In the genomic region with DNA sequence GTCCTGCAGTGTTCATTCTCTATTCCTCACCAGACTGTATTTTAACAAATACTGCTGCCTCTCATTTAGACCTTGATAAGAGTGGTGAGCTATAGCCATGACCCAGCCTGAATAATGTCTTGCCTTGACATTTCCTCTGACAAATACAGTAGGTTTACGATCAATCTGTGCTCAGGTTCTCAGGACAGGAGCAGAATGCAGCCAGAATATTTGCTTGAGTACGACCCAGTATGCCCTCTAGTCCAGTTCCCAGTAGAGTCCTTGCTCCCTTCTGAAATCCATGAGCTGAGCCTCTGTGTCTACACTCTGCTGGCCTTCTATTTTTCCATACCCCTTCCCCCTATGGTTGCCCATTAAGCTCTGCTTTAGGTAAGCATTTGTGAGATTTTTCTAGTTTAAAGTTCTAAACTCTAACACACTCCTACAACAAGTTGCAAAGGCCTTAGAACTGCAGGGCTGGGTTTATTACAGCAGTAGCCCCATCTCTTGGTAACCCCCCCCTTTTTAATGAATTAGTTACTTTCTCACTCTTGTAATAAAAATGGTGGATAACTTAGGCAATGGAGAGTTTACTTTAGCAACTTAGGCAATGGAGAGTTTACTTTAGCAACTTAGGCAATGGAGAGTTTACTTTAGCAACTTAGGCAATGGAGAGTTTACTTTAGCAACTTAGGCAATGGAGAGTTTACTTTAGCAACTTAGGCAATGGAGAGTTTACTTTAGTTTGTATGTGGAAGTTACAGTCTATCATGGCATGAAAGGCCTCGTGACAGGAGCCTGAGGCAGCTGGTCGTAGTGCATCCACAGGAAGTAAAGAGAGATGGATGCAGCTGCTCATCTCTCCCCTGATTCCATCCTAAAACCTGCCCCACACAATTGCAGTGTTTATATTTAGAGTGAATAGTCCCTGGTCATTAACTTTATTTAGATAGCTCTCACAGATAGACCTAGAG, we compare ENCODE assay signal across 19 mouse cellular contexts.
DNase-seq lines count a peak whose midpoint lies in the region; ATAC-seq lines count a peak whose summit lies in the region.
"Had no signal": no experiment of that assay in that cellular context is flagged by ENCODE, and none has a peak within 500 bp of the region (broad histone marks: within the 10 kb centered on the region; RNA-seq: fewer than 3 reads in every experiment).

No protein-coding gene starts in this region.

- WGBS in lung, embryonic 15.5 days, result 36% methylated on average over 4 of the region's 4 CpGs
- WGBS in liver, embryonic 16.5 days (ENCODE audit: insufficient replicate concordance), result 36% methylated on average over 4 of the region's 4 CpGs

- 0 out of 2 replicates have a peak, but pooled peaks cover 2% of the 10 kb centered on the region for H3K9me3 ChIP-seq in lung, embryonic 15.5 days
- H3K9me3 ChIP-seq in liver, embryonic 16.5 days (replicated peaks; ENCODE audit: control insufficient read depth, low read length), result no peaks in the 10 kb centered on the region; the same call in 1 of the 2 replicates
- H3K9me3 ChIP-seq: embryonic facial prominence, embryonic 12.5 days; limb, embryonic 12.5 days had no signal

- H3K36me3 ChIP-seq in lung, embryonic 15.5 days, result no peaks in the 10 kb centered on the region
- H3K36me3 ChIP-seq in liver, embryonic 16.5 days (ENCODE audit: control insufficient read depth, insufficient read depth), result no peaks in the 10 kb centered on the region; the same call in 1 of the 2 replicates
- H3K36me3 ChIP-seq: embryonic facial prominence, embryonic 12.5 days; limb, embryonic 12.5 days had no signal

- H3K4me1 ChIP-seq in lung, embryonic 15.5 days, result no peaks in the 10 kb centered on the region
- H3K4me1 ChIP-seq in liver, embryonic 16.5 days (ENCODE audit: control insufficient read depth, low read depth, low read length), result no peaks in the 10 kb centered on the region
- H3K4me1 ChIP-seq: embryonic facial prominence, embryonic 12.5 days; megakaryocyte, embryonic 14.5 days had no signal

- H3K9ac ChIP-seq in lung, embryonic 15.5 days, result no peak overlapping the region
- H3K9ac ChIP-seq in liver, embryonic 16.5 days (ENCODE audit: low read depth, low read length), result no peak overlapping the region
- H3K9ac ChIP-seq: embryonic facial prominence, embryonic 12.5 days; limb, embryonic 12.5 days had no signal

- H3K27ac ChIP-seq in lung, embryonic 15.5 days, result peak overlapping the region; percentile 56; the same call in 1 of the 2 replicates
- H3K27ac ChIP-seq in liver, embryonic 16.5 days (ENCODE audit: low read length), result peak overlapping the region; percentile 67
- H3K27ac ChIP-seq: embryonic facial prominence, embryonic 12.5 days had no signal

- no peak for DNase-seq in lung, postnatal 4 days
- peak; percentile 17 for DNase-seq in adrenal gland, postnatal 14 days
- DNase-seq in liver, result peak; percentile 17
- no peak for DNase-seq in MN1 (ENCODE audit: low spot score)
- DNase-seq: cerebellum, adult 11 months; cerebellum, postnatal 10 days; gastrocnemius, postnatal 25 days; kidney, postnatal 36 days; midbrain, embryonic 14.5 days; thymus, postnatal 4 days had no signal

- ATAC-seq in lung, embryonic 15.5 days (ENCODE audit: borderline replicate concordance, extremely low read depth, low FRiP score, low TSS enrichment), result no peak
- ATAC-seq in liver, embryonic 16.5 days (ENCODE audit: low read depth), result peak; percentile 75
- ATAC-seq in cerebellum, adult (ENCODE audit: insufficient number of reproducible peaks, low FRiP score, low TSS enrichment), result no peak
- ATAC-seq: forebrain, embryonic 16.5 days; hindbrain, embryonic 16.5 days; intestine, embryonic 16.5 days had no signal

- no peak overlapping the region for H3K4me2 ChIP-seq in lung, embryonic 15.5 days
- H3K4me2 ChIP-seq in liver, embryonic 16.5 days (ENCODE audit: low read depth, low read length), result no peak overlapping the region
- H3K4me2 ChIP-seq: embryonic facial prominence, embryonic 12.5 days; limb, embryonic 12.5 days had no signal

- H3K27me3 ChIP-seq in lung, embryonic 15.5 days, result no peaks in the 10 kb centered on the region
- H3K27me3 ChIP-seq in liver, embryonic 16.5 days (ENCODE audit: control insufficient read depth, insufficient read depth, low read depth, low read length), result no peaks in the 10 kb centered on the region
- H3K27me3 ChIP-seq: embryonic facial prominence, embryonic 12.5 days; limb, embryonic 12.5 days; megakaryocyte, embryonic 14.5 days had no signal

- no peak overlapping the region for H3K4me3 ChIP-seq in lung, embryonic 15.5 days
- H3K4me3 ChIP-seq in liver, embryonic 16.5 days (ENCODE audit: low read depth, low read length), result no peak overlapping the region
- H3K4me3 ChIP-seq: embryonic facial prominence, embryonic 12.5 days; limb, embryonic 12.5 days; megakaryocyte, embryonic 14.5 days had no signal

Comparison
In these comparisons a context has a peak if more than half of its experiments do, and no peak if none do; other contexts are left out.
1. DNase-seq: peak in adrenal gland, postnatal 14 days (single experiment) and liver (single experiment); none in lung, postnatal 4 days (0 of 2) and MN1 (single experiment).